Mouse (Mus musculus) embryonic facial prominence, embryonic 13.5 days (tissue): Measurements from ENCODE around the gene Palm. TPM values are rescaled to one million over a fixed set of nuclear protein-coding genes. Genes with fewer than 3 reads are reported as not detected.

Experiments
- ATAC-seq: fragments of 200-750 bp; cut with Nextera tagmentation; 2 replicates; pipeline ENCODE4 v1.8.0; 2017; ENCODE audit warnings: low read depth; ENCODE audit not compliant: insufficient number of reproducible peaks, insufficient read depth, low FRiP score, low TSS enrichment
- H3K27ac ChIP-seq: fragments of 300-500 bp; sonication (generic); 2 replicates; pipeline ENCODE4 v1.5.1; 2015; ENCODE audit warnings: moderate library complexity, mild to moderate bottlenecking, inconsistent platforms
- H3K27me3 ChIP-seq: fragments of 300-500 bp; sonication (generic); 2 replicates; pipeline ENCODE4 v1.6.1; 2015; ENCODE audit warnings: mild to moderate bottlenecking, inconsistent platforms
- H3K36me3 ChIP-seq: fragments of 300-500 bp; sonication (generic); 2 replicates; pipeline ENCODE4 v1.6.1; 2015; ENCODE audit warnings: mild to moderate bottlenecking, inconsistent platforms
- H3K4me1 ChIP-seq: fragments of 300-500 bp; sonication (generic); 2 replicates; pipeline ENCODE4 v1.6.1; 2015; ENCODE audit warnings: inconsistent platforms
- H3K4me2 ChIP-seq: fragments of 300-500 bp; sonication (generic); 2 replicates; pipeline ENCODE4 v1.6.1; 2015; ENCODE audit warnings: moderate library complexity, mild to moderate bottlenecking, inconsistent platforms
- H3K4me3 ChIP-seq: fragments of 300-500 bp; sonication (generic); 2 replicates; pipeline ENCODE4 v1.5.1; 2015; ENCODE audit warnings: mild to moderate bottlenecking, inconsistent platforms
- H3K9ac ChIP-seq: fragments of 300-500 bp; sonication (generic); 2 replicates; pipeline ENCODE4 v1.6.1; 2015; ENCODE audit warnings: mild to moderate bottlenecking, inconsistent platforms
- H3K9me3 ChIP-seq: fragments of 300-500 bp; sonication (generic); 2 replicates; pipeline ENCODE4 v1.6.1; 2016; ENCODE audit warnings: inconsistent platforms
- WGBS: fragments of 180-500 bp; shearing (Covaris S2); methylation state at CpG from one replicate; pipeline ENCODE4 v1.1.7; 2015; ENCODE audit warnings: mixed read lengths; 5-methylcytosine and 5-hydroxymethylcytosine counted together
- polyA plus RNA-seq: library from polyadenylated mRNA; unstranded; fragments of >200 nt; fragmentation: Nextera tagmentation; extraction: Ambion mirVana; gene quantifications from 2 replicates; pipeline ENCODE4 v1.2.1, GENCODE M21; 2015

The Palm gene
- polyA plus RNA-seq, 1 experiment from 2014 or later = 112 TPM

DNA sequence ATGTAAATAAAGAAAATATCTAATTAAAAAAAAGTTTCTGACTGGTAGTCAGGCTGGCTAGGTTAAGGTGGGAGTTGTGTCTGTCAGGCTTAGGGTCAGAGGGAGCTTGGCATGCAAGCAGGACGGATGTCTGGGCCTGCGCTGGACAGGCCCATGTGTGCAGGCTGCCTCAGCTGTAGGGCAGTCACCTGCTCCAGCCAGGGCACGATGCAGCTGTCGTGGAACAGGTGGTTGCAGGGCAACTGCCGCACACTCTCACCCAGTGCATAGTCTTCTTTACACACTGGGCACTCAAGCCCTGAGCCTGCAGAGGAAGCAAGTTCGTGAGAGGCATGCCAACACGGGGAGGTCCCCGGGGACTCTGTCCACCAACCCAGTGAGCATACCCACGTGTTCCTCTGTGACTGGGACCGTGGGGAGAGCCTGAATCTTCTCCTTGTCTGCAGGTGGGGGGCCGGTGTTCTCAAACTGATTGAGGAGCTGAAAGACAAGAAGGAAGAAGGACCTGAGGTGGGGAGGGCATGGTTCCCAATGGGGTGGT, 32.7 kb upstream of the Palm start:
- H3K36me3 ChIP-seq = peaks cover 67% of the 10 kb centered on the region

DNA sequence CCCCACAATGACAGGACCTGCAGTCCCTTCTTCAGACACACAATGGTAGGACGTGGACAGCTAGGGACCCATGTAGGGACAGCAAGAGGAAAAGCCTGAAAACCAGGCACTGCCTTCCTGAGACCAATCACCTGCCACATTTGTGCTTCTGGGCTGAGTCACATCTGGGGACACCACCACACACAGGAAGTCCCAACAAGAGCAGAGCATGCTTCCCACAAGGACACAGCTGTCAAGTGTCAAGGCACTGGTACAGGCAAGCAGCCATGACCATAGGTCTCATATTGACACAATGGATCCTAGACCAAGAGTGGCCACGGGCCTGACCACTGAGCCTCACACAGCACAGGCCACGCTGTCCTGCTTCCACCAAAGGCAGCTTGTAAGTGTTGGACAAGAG, 30.5 kb upstream of the Palm start:
- ATAC-seq = no peak
- WGBS = 85% methylated on average over 3 of the region's 3 CpGs
- no peak overlapping the region for H3K4me3 ChIP-seq
- H3K9ac ChIP-seq = no peak overlapping the region
- no peaks in the 10 kb centered on the region for H3K27me3 ChIP-seq
- H3K4me1 ChIP-seq = peaks cover 27% of the 10 kb centered on the region
- H3K4me2 ChIP-seq = no peak overlapping the region
- H3K27ac ChIP-seq = no peak overlapping the region
- H3K9me3 ChIP-seq = no peaks in the 10 kb centered on the region
- H3K36me3 ChIP-seq = peaks cover 46% of the 10 kb centered on the region

More for the DNA sequence above, 32.7 kb upstream of the Palm start:
- Histone ChIP-seq H3K9me3 (no peaks in the 10 kb centered on the region), H3K27me3 (no peaks in the 10 kb centered on the region), H3K27ac (no peak overlapping the region), H3K4me1 (peaks cover 20% of the 10 kb centered on the region), H3K4me3 (no peak overlapping the region), H3K4me2 (no peak overlapping the region), H3K9ac (no peak overlapping the region)
- WGBS = 91% methylated on average over 11 of the region's 11 CpGs
- ATAC-seq = no peak; the same call in 1 of the 2 replicates

DNA sequence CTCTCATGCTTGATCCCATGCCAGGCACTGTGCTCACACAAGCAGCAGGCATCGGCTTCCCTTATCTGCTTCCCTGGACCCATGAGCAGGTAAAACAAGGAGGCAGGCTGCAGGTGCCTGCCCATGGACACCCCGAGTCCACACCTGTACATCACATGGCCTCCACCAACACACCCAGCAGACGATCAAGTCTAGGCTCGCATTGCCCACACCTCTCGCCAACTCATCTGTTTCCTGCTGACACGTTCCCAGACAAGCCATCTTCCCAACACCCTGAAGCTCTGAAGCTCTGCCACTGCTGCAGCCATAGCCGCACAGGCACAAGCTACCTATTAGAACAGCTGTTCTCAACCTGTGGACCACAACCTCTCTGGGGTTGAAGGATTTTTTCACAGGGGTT, 29.1 kb upstream of the Palm start:
- peaks cover 32% of the 10 kb centered on the region for H3K36me3 ChIP-seq
- H3K27me3 ChIP-seq = no peaks in the 10 kb centered on the region
- peaks cover 36% of the 10 kb centered on the region for H3K4me1 ChIP-seq
- H3K4me2 ChIP-seq = peak overlapping the region; percentile 18; the same call in 1 of the 2 replicates
- H3K9me3 ChIP-seq = no peaks in the 10 kb centered on the region
- H3K27ac ChIP-seq = no peak overlapping the region
- no peak for ATAC-seq
- no peak overlapping the region; the same call in 1 of the 2 replicates for H3K4me3 ChIP-seq
- peak overlapping the region; percentile 51 for H3K9ac ChIP-seq
- 78% methylated on average over 7 of the region's 7 CpGs for WGBS

DNA sequence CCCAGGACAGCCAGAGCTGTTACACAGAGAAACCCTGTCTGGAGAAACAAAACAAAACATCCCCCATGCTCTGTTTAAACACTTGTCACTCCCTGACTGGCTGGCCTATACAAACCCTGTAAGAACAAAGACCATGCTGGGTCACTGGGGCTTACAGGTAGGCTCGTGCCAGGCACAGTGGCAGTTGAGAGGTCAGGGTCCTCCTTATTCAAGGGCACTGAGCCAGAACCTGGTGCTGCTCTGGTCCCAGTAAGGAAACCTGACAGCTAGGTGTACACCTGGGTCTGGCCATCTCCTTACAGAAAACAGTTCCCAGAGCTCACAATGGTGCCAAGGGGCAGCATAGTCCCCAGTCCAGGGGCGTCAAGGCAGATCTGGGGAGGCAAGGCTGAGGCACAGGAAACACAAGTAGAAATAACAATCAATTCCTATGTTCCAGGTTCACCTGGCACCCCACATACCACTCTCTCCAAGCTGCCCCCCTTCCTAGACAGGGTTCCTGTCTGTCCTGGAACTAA, 28.1 kb upstream of the Palm start:
- ATAC-seq = no peak
- Histone ChIP-seq H3K4me3 (peak overlapping the region; percentile 94), H3K9ac (peak overlapping the region; percentile 97), H3K36me3 (peaks cover 24% of the 10 kb centered on the region), H3K27ac (no peak overlapping the region), H3K9me3 (no peaks in the 10 kb centered on the region), H3K27me3 (peaks cover 2% of the 10 kb centered on the region; the same call in 1 of the 2 replicates), H3K4me1 (peaks cover 36% of the 10 kb centered on the region), H3K4me2 (peak overlapping the region; percentile 86)
- WGBS = 74% methylated on average over 2 of the region's 2 CpGs

DNA sequence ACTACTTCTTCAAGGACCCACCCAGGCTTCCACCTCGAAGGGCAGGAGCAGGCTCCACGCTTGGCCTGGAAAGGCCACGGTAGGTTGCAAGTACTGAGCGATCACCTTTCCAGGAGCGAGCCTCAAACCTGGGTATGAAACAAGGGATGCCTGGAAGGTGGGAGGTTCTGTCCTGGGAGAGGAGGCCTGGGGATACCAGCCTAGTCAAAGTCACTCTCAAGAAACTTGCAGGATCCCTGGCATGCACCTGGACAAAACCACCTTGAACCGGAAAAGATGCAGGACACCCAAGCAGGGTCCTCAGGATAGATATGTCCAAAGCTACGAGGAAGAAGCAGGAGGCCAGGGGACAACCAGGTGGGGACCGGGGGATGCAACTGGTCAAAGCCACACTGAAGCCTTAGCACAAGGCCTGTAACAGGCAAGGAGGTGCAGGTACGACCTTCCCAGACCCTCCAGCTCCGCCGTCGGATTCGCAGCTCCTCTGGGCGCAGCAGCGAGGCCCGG, 27.3 kb upstream of the Palm start:
- 8% methylated on average over 16 of the region's 16 CpGs for WGBS
- peak overlapping the region; percentile 91 for H3K27ac ChIP-seq
- peak overlapping the region; percentile 97 for H3K9ac ChIP-seq
- H3K27me3 ChIP-seq = peaks cover 9% of the 10 kb centered on the region
- ATAC-seq = no peak
- peaks cover 36% of the 10 kb centered on the region for H3K4me1 ChIP-seq
- H3K9me3 ChIP-seq = no peaks in the 10 kb centered on the region
- peak overlapping the region; percentile 94 for H3K4me3 ChIP-seq
- peak overlapping the region; percentile 86 for H3K4me2 ChIP-seq
- peaks cover 16% of the 10 kb centered on the region for H3K36me3 ChIP-seq

DNA sequence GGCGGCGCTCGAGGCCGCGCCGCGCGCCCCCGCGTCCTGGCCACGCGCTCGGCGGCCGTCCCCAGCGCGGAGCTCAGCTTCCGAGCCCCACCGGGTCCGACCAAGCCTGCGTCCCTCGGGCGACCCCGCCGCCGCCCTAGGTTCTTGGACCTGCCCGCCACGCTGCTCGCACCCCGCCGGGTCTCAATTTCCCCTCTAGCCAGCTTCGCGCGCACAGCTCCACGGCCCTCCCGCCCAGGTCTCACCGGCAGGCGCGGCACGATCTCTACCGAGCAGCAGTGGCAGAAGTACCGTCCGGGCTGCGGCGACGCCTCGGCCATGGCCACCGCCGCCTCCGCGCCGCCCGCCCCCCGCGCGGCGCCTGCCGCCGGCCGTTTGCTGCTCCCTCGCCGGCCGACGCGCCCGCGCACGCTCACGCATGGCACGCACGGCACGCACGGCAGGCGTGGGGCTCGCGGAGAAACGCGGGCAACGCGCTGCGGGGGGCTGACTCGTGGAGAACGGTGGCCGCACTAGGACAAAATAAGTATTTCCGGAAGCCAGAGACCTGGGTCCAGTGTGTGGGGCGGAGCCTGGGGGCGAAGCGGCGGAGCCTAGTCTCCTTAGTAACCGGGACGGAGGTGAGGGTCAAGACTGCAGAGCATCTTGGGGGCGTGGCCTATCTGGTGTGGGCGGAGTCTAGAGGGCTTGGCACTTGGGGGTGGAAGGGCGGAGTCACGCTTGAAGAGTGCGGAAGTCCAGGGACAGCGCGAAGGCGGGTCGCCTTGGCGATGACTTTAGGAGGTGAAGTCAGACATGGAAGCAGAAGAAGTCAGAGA, 26.7 kb upstream of the Palm start, which contains the start of gene Rnf126:
TSS of gene Rnf126 (minus strand) at position 445 of the 818 bp plus-strand sequence.
- Histone ChIP-seq H3K4me3 (peak within 1 kb of the TSS; percentile 94), H3K4me1 (peaks cover 36% of the 10 kb centered on the region), H3K27me3 (peaks cover 9% of the 10 kb centered on the region), H3K4me2 (peak within 1 kb of the TSS; percentile 86), H3K27ac (peak within 1 kb of the TSS; percentile 91), H3K36me3 (peaks cover 9% of the 10 kb centered on the region), H3K9me3 (no peaks in the 10 kb centered on the region), H3K9ac (peak within 1 kb of the TSS; percentile 97)
- under 1% methylated on average over 93 of the region's 101 CpGs for WGBS
- peak; percentile 82 for ATAC-seq

DNA sequence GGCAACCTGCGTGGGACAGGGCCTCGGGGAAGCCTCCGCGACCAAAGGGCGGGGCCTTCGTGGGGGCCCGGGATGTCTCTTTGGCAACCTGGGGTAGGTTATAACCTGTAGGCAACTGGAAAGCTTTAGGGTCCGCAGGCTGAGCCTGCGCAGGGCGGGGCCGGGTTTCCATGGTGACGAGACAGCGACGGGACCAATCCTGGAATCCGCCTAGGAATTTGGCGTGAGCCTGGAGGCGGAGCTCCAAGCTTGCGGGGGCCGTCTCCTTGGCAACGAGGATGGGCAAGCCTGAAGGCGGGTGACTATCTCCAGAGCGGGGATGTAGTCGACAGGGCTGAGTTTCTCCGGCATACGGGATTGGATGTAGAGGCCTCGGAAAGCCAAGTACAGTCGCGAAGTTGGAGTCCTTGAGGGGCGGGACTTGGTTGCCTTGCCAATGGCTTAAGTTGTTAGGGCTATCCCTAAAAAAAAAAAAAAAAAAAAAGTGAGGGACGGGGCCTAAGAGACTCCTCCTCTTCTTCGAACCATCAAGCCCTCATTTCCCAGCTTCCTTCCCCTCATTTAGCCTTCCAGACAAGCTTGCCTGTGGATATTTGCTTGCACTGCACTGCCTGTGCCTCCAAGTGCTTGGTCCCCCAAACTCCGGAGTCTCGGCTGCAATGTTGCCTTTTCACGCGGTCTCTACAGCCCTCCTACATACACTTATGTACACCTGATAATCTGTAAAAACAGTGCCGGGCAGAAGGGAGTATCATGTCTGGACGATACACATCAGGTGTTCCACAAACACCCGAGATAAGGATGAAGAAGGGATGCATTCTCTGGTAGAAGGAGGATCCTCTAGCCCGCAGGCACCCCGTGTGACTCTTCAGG, 25.8 kb upstream of the Palm start:
- peaks cover 36% of the 10 kb centered on the region for H3K4me1 ChIP-seq
- H3K4me2 ChIP-seq = peak overlapping the region; percentile 86
- peaks cover 9% of the 10 kb centered on the region for H3K27me3 ChIP-seq
- H3K9ac ChIP-seq = peak overlapping the region; percentile 97
- H3K9me3 ChIP-seq = peaks cover 6% of the 10 kb centered on the region; the same call in 1 of the 2 replicates
- 11% methylated on average over 40 of the region's 40 CpGs for whole genome bisulfite sequencing
- ATAC-seq = peak; percentile 78
- H3K36me3 ChIP-seq = peaks cover under 1% of the 10 kb centered on the region; the same call in 1 of the 2 replicates
- peak overlapping the region; percentile 94 for H3K4me3 ChIP-seq
- peak overlapping the region; percentile 91 for H3K27ac ChIP-seq

DNA sequence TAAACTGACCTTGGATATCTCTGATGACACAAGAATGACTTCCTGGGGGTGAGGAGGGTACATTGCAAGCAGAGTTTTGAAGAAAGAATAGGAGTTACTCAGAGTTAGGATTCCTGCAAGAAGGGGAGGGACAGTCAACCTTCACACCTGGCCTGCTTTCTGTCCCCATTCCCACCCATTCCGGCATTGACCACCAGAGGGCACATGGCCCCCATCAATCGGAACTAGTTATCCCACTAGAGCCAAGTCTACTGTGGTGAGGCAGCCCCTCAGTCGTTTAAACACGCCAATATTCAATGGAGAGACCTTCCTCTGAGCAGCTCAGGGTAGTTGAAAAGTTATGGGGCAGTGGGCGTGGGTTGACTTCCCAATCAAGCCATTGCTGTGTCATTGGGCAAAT, 25.0 kb upstream of the Palm start:
- H3K4me3 ChIP-seq = peak overlapping the region; percentile 94
- H3K27ac ChIP-seq = 0 out of 2 replicates have a peak overlapping the region, but pooled peaks have one; percentile 48
- H3K4me2 ChIP-seq = peak overlapping the region; percentile 86
- H3K9me3 ChIP-seq = peaks cover 7% of the 10 kb centered on the region; the same call in 1 of the 2 replicates
- H3K4me1 ChIP-seq = peaks cover 36% of the 10 kb centered on the region
- no peak for ATAC-seq
- no peak overlapping the region for H3K9ac ChIP-seq
- H3K36me3 ChIP-seq = no peaks in the 10 kb centered on the region
- H3K27me3 ChIP-seq = peaks cover 9% of the 10 kb centered on the region
- WGBS = under 1% methylated on average over 5 of the region's 5 CpGs

DNA sequence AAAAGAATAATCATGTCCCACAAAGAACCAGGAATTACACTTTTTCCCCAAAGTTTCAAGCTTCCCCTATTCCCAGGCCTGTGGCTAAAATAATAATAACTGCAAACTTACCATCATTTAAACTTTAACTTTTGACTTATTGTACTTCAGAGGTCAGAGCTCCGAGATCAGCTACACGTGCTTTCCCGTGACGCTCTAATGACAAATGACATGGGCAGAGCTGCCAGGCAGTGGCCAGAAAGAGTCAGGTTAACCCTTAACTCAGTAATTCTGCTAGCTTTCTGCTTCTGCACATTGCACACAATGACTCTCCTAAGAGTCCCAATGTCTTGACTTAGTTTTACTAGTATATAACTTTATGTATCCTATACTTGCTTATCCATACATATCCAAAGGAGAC, 24.0 kb upstream of the Palm start:
- 45% methylated on average over 4 of the region's 4 CpGs for WGBS
- Histone ChIP-seq H3K27ac (no peak overlapping the region), H3K9me3 (peaks cover 7% of the 10 kb centered on the region; the same call in 1 of the 2 replicates), H3K4me1 (peaks cover 29% of the 10 kb centered on the region), H3K4me3 (no peak overlapping the region), H3K4me2 (no peak overlapping the region), H3K27me3 (peaks cover 9% of the 10 kb centered on the region), H3K9ac (no peak overlapping the region), H3K36me3 (no peaks in the 10 kb centered on the region)
- no peak for ATAC-seq

DNA sequence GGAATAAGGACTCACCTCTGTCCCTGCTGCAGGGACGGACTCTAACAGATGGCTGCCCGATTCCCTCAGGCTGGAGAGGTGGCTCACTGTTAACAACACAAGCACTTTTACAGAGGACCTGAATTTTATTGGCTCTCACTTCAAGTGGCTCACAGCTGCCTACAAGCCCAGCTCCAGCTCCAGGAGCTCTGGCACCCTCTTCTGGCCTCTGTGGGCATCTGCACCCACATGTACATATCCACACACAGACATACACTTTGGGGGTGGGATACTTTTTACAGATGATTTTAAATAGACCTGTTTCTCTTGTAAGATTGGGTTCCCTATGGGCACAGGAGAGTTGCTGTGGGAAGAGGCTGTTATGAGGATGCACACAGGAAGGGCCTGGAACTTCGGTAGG, 21.1 kb upstream of the Palm start:
- ATAC-seq = no peak
- no peak overlapping the region for H3K4me2 ChIP-seq
- no peak overlapping the region for H3K4me3 ChIP-seq
- peaks cover 19% of the 10 kb centered on the region for H3K4me1 ChIP-seq
- WGBS = 94% methylated on average over 3 of the region's 3 CpGs
- no peak overlapping the region for H3K27ac ChIP-seq
- H3K27me3 ChIP-seq = peaks cover 9% of the 10 kb centered on the region
- peaks cover 7% of the 10 kb centered on the region; the same call in 1 of the 2 replicates for H3K9me3 ChIP-seq
- H3K9ac ChIP-seq = no peak overlapping the region
- no peaks in the 10 kb centered on the region for H3K36me3 ChIP-seq

DNA sequence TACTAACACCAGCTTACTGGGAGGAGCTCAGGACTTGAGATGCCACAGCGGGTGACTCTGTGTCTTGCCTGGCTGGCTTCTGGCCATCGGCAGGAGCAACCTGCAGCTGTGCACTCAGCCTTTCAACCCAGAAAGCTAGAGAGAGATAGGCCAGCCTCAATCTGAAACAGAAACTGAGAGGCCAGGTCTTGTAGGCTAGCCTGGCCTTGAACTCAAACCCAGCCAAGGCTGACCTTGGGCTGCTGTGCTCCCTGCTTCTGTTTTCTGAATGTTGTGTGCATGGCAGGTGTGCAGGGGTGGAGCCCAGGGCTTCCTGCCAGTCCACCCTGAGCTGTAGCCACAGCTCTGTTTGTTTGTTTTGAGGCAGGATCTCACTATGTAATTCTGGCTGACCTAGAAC, 20.2 kb upstream of the Palm start:
- peaks cover 14% of the 10 kb centered on the region for H3K27me3 ChIP-seq
- ATAC-seq = no peak

More for the DNA sequence above, 20.2 kb upstream of the Palm start:
- Histone ChIP-seq H3K9ac (no peak overlapping the region), H3K4me3 (no peak overlapping the region), H3K4me1 (peaks cover 21% of the 10 kb centered on the region), H3K4me2 (no peak overlapping the region), H3K27ac (no peak overlapping the region), H3K9me3 (peaks cover 7% of the 10 kb centered on the region; the same call in 1 of the 2 replicates), H3K36me3 (no peaks in the 10 kb centered on the region)
- WGBS = 90% methylated on average over 2 of the region's 2 CpGs
